Mouse (Mus musculus): Measurements from ENCODE around the gene Ydjc.

GRCm38 (mm10) chr16:17132906-17133200, 11.6 kb upstream of the Ydjc start:
- no peak for TF ChIP-seq CTCF (IDR thresholded peaks at IDR 0.05; ENCODE audit: borderline replicate concordance, insufficient read depth, low read depth, low read length)
- no peak for TF ChIP-seq POLR2A (IDR thresholded peaks at IDR 0.05; ENCODE audit: borderline replicate concordance, insufficient read depth, low read length)

Measured in cerebellum, adult 2 months (tissue).